Mouse (Mus musculus): ENCODE results near the gene Sez6l. TPM values are rescaled to one million over a fixed set of nuclear protein-coding genes. Genes with fewer than 3 reads are reported as not detected.
"Not testable (repeated sequence)": the region's sequence is repeated elsewhere in the genome, so short reads cannot be mapped to it uniquely, and the experiment has no call there.

Sez6l gene
- total RNA-seq, 2 experiments from 2014 or later, result 0.11 to 0.14 TPM

DNA sequence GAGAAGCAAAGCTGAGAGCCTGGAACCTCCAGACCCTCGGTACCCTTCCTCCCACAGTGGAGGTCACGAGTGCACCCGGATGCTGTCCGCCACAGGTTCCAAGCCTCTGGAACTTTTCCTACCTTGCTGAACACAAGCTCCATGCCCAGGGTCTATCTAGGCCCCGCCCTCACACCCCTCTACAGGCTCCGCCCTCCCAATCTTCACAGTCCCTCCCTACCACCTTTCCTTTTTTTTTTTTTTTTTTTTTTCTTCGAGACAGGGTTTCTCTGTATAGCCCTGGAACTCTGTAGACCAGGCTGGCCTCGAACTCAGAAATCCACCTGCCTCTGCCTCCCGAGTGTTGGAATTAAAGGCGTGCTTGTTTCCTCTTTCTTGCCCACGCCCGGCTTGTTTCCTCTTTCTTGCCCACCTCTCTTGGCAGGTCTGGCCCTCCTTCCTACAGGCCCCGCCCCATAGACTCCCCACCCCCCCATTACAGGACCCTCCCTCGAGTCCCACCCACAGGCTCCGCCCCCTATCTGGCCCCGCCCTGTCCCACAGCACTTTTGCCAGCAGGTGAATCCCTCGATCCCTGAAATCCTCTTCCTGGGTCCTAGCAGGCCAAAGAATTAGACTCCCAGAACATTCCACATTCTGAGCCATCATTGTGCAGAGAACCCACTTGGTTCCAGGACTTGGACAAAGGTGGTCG is 128.1 kb downstream of the Sez6l start, which contains the start of gene Gm6588:
Gene Gm6588 (plus strand): TSS at position 680 of the 694 bp plus-strand sequence.
- intact Hi-C loops (cut with DNase I), result no loop called here

DNA sequence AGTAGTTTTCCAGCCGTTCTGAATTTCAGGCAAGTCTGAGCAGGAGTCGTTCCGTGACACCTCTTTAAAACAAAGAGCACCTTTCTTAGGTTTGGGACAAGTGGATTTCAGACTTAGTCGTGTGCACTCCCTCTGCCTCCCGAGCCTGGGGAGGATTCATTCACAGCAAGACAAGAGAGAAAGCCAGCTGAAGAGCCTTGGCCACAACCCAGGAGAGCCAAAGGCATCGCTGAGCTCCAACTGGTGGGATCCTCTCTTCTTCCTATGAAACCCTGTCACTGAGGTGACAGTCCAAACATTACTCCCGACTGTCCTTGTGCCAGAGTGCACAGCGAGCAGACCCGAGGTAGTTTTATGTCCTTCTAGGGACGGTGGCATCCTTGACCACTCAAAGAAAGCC is 138.4 kb downstream of the Sez6l start:
- intact Hi-C loops (cut with DNase I), result no loop called here
- DNase-seq, result no peak

More for the DNA sequence above, 128.1 kb downstream of the Sez6l start, which contains the start of gene Gm6588:
- no peak for DNase-seq

DNA sequence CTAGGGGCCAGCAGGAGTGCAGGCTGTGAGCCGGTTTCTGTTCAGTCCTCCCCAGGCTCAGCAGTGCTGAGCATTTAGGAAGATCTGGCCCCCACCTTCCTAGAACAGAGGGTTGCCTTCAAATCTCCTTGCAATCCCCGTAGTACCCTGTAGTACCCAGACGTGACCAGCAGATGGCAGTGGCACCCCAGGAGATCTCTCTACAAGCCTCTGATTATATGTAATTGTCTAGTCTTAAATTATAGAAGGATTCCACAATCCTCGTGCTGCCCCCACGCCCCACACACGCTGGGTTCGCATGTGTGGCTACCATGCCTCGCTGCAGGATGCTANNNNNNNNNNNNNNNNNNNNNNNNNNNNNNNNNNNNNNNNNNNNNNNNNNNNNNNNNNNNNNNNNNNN is 144.0 kb downstream of the Sez6l start:
- intact Hi-C loops (cut with DNase I), result loop anchor here (1.0 kb wide), 2 partner anchors 431 to 621 kb away; no protein-coding TSS in a partner anchor
- peak; percentile 70 to 80 for DNase-seq

DNA sequence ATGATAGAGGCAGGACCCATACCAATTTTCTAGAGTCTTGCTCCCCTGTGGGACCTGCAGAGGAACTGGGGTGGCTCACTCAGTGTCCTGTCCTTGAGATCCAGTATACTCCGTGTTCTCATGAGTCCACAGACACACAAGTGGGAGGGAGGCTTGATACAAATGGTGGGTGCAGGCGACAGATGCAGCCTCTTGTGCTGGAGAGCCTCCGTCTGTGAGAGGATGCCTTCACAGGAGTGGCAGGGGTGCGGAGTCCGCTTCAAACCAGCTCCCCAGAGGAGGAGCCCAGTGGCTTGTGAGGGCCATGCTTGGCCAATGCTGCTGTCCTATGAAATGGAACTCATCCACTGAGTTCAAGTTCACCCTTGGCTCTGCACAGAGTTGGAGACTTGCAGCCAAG is 145.0 kb downstream of the Sez6l start:
- DNase-seq, result no peak
- intact Hi-C loops (cut with DNase I), result no loop called here

DNA sequence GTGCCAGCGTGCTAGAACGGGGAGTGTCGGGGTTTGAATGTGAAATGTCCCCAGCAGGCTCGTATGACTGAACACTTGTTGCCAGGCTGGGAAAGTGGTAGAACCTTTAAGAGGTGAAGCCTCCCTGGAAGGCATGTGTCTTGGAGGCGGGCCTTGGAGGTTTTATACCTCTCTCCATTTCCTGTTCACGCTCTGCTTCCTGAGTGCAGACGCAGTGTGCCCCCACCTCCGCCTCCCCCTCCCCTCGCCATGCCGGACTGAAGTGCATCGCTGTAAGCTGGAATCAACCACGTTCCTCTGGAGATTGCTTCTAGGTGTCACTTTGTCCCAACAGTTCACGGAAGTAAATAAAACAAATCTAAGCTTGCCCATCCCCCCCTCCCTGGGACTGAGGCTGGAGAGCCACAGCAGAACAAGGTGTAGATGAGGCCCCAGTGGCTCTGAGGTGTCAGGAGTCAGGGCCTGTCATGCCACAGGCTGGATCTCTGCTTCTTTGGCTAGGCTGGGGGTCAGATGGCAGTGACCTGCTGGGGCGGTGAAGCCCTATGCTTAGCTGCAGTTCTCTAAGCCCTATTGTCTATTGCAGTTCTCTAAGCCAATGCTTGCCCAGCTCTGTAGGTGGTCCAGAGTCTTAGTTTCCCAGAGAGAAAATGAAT is 145.7 kb downstream of the Sez6l start:
- intact Hi-C loops (cut with DNase I), result no loop called here
- DNase-seq, result no peak

DNA sequence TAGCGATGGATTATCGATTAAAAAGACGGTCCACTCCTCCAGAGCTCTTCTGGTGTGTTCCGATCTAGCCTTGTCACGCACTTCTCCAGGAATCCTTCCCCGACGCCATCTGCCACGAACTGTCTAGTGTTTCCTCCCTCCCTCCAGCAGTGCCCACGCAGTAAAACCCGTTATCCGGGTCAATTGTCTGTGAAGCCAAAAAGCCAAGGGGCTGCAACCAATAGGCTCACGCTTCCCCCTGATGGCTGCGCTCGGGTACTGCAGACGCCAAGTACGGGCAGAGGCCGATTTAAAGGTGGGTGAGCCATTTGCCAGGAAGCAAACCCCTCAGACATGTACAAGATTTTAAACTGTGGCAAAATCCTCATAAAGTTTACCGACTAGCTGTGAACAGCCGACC is 148.0 kb downstream of the Sez6l start:
- intact Hi-C loops (cut with DNase I), result loop anchor here (1.0 to 5.0 kb wide), 3 partner anchors 87 to 217 kb away; partner anchors contain the start of genes Hps4 and Srrd
- DNase-seq, result peak; percentile 49 to 60

DNA sequence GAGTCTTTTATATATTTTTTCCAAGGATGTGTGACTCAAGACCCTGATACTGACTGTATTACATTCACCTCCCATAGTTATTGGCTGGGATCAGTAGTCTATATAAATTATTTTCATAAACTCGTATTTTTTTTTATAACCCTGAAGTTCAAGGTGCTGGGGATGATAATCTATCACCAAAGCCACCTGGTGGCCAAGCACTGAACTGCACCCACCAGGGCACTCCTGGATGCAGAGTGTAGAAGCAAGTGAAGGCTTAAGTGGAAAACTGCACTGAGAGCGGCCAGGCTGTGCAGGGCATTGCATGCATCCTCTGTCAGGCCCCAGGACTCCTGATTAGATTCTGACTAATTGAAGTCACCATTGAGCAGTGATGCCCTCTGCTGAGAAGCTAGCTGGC is 149.7 kb downstream of the Sez6l start:
- peak; percentile 27 to 63 for DNase-seq
- intact Hi-C loops (cut with DNase I), result loop anchor here (5.0 kb wide), 2 partner anchors 85 to 215 kb away; partner anchors contain the start of genes Hps4 and Srrd

DNA sequence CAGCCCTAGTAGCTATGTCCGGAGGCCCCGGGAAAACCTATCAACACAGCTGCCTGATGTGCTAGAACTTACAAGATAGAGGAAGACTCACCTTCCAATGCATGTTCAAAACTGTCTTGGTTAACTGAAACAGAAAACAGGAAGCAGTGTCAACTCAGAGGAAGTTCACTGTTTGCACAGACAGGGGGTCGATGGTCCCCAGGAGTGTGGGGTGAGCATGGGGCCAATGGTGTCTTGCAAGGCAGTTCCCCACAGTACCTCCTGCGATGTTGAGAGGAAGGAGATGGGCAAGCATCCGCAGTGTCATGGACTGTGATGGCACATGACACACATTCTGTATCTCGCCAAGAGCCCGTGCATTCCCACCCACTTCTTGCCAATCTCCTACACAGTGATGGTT is 150.3 kb downstream of the Sez6l start:
- DNase-seq, result no peak
- intact Hi-C loops (cut with DNase I), result loop anchor here (1.0 to 5.0 kb wide), 3 partner anchors 84 to 214 kb away; partner anchors contain the start of genes Hps4 and Srrd

DNA sequence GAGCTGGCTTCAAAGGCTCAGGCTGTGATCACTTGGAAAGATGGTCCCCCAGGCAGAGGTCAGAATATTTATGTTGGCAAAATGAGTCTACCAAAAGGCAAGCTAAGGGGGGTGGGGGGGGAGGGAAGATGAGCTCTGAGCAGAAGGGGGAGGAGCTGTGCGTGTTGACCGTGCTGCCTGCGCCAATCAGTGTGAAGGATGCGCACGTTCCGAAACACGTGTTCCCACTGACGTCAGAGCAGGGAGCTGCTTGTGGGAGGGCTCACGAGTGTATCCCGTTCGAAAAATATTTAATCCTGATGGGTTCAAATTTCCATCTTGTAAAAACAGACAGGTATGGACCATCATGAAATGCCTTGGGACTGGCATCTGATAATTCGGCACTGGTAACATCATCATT is 157.4 kb downstream of the Sez6l start:
- DNase-seq, result no peak
- intact Hi-C loops (cut with DNase I), result no loop called here

DNA sequence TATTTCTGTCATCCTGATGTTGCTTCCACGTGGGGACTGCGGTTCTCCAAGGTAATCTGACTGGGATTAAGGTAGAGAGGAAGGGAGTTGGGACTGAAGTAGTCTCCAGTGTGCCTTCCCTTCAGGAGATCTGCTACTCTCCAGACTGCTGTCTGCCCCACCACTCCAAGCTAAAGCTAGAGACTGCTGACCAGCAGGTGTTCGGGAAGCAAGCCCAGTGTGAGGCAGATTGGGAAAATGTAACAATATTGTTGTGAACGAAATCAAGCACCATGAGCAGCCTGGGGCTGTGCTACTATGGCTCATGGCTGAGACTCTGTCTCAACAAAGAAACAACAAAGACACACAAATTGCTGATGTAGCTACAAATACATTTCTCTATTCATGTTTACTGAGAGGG is 159.0 kb downstream of the Sez6l start:
- DNase-seq, result no peak
- intact Hi-C loops (cut with DNase I), result no loop called here

DNA sequence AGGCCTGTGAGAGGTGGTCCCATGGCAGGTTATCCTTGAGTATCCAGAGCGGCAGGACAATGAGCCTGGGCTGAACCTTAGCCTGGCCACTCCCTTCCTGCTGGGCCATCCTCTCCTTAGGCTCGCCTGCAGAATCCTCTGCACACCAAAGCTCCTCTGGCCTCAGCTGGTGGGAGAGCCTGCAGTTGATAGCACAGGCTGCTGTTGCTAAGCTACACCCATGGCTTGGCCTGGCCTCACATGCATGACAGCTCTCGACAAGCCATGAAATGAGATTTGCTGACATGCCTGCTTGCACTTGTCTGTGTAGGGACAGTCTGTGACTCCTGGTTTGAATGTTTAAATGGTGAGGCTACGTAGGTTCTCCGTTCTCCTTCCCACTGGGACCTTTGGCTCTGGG is 160.3 kb downstream of the Sez6l start:
- DNase-seq, result no peak
- intact Hi-C loops (cut with DNase I), result no loop called here

DNA sequence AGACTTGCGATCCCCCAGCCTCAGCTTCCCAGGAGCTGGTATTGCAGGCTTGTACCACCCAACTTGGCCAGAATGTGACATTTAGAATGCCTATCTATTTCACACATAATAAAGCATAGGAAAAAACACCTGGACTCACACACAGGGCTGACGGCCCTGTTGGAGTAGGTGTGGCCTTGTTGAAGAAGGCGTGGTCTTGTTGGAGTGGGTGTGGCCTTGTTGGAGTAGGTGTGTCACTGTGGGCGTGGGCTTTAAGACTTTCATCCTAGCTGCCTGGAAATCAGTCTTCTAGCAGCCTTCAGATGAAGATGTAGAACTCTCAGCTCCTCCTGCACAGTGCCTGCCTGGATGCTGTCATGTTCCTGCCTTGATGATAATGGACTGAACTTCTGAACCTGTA is 164.2 kb downstream of the Sez6l start:
- intact Hi-C loops (cut with DNase I); DNase-seq: not testable (repeated sequence)

DNA sequence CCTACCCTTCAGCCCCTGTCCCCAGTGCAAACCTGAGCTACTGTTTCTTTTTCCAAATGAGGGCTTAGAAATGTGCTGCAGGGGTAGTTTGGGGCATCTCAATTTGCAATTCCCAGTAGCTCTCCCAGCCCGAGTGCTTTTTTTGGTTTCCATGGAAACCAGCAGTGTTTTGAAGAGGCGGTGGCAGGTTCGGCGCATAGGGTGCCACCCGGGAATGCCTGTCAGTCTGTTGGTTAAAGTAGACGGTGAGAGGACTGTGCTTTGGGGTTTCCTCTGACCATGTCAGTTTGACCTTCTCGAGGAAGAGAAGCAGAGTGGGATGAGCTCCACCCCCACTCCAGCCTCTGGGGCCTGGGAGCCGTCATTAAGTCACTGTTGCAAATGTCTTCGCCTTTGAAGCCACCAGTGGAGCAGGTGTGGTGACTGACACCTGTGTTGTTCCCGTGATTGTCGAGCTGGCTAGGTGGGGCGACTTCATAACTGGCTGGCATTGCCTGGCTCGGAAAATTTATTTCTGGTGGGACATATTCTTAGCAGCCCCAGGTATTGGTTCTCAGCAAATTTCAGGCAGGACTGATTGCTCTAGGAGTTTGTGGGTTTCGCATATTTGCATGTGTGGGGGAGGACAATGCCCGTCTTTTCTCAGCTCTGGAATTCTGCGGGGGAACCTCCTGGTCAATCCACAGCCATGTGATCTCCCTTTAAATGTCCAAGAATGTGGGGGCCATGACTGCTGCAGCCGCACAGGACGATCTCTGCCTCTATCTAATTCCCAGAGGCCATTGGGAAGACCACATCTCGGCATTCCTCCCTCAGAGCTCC is 165.3 kb downstream of the Sez6l start:
- intact Hi-C loops (cut with DNase I), result no loop called here

DNA sequence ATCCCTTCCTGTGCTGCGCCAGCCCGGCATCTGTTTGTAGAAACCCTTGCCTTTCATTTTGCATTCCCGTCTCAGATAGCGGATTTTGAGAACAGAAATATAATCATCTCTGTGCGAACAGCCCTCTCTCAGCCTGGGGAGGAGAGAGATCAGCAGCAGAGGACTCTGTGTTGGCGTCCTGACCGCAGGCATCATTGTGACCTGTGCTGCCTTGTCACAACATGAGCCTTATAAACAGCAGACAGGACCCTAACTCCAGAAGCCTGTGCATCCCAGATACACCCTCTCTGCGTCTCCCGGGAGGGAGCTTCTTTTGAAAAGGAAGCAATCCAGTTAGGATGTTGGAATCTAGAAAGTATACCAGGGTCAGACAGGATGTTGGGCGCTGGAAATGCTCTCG is 165.9 kb downstream of the Sez6l start:
- intact Hi-C loops (cut with DNase I), result no loop called here
- no peak for DNase-seq

More for the DNA sequence above, 165.3 kb downstream of the Sez6l start:
- DNase-seq, result no peak

DNA sequence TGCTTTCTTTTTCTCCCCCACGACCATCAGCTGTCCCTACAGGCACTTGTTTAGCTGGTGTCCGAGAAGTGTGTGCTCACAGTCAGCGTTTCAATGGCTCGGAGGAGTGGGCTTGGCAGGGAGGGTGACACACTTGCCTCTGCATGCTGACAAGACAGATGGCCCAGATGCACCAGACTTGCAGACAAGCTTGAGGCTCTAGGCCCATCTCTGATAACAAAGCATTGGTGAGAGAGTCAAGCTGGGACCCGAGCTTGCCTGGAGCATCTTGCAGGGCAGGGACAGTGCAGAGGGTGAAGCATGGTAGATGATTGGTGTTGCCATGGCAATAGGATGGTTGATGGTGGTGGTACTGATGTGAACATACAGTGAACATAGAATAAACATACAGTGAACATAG is 167.7 kb downstream of the Sez6l start:
- intact Hi-C loops (cut with DNase I), result no loop called here
- no peak for DNase-seq

DNA sequence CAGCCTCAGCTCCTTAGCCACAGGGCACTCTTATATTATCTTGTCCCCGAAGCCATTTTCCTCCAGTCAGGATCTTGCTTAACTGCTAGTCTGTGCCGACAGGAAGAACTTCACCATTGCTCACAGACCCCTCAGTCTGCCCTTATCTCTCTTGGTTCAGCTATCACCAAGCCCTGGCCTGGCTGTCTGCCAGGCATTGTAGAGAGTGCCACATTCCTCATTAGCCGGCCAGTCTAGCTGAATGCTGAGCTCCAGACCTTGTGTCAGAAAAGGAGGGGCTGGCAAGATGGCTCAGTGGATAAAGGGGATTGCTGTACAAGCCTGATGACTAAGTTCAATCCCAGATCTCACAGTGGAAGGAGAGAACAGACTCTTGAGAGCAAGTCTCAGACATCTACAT is 171.0 kb downstream of the Sez6l start:
- intact Hi-C loops (cut with DNase I), result no loop called here
- DNase-seq, result no peak

DNA sequence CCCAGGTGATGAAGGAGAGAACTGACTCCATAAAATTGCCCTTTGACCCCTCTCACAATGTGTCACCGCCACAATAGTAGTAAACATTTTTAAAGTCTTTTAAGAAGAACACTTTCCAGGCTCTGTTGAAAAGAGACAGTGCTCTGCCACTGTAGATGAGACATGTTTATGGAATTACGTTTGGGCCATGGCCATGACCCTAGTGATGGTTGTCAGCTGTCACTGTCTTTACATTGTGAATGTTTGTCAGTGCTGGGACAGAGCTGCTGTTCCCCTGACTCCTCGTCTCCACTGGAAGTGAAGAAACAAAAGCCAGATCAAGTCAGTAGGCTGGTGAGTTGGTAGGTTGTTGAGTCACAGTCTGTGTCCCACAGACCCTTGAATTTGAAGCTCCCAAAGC is 174.5 kb downstream of the Sez6l start:
- intact Hi-C loops (cut with DNase I), result no loop called here
- no peak for DNase-seq

DNA sequence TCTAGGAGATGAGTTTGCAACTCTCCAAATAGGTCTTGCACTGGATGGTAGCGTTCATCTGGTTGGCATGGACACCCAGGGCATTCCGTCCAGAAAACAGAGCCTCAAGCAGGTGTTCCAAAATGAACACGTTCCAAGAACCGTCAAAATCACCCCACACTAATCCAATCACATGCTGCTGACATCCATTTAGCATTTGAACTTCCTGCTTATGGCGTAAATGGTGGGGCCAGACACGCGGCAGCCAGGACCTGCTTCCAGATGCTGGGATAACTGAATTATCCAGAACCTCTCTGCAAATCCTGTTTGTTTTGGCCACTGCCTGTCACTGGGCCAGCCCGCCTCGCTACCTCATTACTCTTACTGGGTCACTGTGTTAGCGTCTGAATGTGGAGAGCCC is 177.7 kb downstream of the Sez6l start:
- intact Hi-C loops (cut with DNase I), result no loop called here
- no peak for DNase-seq

DNA sequence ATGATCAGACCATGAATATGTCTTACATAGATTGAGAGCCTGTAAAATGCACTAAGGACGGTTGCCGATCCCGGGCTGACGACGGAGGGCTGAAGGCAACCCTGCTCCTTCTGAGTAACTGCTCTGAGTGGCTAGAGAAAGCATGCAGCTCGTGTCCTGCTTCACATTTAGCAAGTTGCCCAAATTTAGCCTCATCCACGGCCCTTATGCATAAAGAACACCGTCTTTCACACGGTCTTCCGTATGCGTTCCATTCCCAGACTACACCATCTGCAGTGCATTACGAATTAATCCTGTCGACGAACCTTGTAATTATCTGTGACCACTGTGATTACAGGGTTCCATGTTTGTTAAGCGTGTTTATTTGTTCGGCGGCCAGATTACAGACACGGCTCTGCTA is 180.9 kb downstream of the Sez6l start:
- intact Hi-C loops (cut with DNase I), result no loop called here
- DNase-seq, result no peak

DNA sequence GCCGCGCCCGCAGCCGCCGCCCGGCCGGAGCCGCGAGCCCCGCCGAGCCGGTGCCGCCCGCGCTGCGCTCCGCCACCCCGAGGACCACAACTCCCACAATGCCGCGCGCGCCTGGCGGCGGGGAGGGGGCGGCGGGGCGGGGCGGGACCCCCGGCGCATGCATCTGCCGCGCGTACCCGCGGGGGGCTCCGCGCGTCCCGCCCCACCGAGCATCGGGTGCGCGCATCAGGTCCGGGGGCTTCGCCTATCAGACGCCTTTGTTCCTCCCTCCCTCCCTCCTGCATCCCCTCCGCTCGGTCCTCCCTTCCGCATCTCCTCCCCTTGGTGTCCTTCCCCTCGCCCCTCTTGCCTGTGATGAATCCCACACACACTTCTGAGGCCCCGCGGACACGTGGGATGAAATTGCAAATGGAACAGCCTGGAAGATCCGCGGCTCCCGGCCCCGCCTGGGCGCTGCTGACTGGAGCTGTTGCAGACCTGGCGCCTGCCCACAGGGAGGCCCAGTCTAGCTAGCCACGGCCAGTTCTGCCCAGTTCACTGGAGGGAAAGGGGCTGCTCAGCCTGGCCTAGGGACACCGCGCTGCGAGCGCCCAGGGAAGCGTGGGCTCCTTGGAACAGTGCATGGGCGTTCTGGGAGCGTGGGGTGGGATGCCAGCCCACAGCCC is 182.1 kb downstream of the Sez6l start, which contains the start of gene Asphd2:
Gene Asphd2 (minus strand): TSS at position 88 of the 665 bp plus-strand sequence.
- DNase-seq, result peak in 1 of 2 experiments; percentile 32
- intact Hi-C loops (cut with DNase I), result no loop called here

DNA sequence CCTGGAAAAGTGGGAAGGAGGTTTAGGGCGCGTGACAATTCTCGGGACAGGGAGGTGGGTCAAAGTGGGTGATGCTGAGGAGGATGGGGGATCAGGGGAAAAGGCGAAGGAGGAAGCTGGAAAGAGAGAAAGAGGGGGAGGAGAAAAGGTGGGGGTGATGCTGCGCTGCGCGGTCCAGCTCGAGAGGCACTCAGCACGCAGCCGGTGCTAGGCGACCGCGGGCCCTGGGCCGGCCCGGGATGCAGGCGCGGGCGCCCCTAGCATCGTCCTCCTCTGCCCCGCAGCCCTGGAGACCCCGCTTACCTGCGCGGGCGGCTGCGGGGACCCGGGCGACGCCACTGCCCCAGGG is 182.6 kb downstream of the Sez6l start:
- intact Hi-C loops (cut with DNase I), result no loop called here
- no peak for DNase-seq

Data from heart, postnatal 36 days (tissue).